Mouse (Mus musculus): Measurements from ENCODE around the gene Xpo6. TPM values are rescaled to one million over a fixed set of nuclear protein-coding genes. Genes with fewer than 3 reads are reported as not detected.

Gene Xpo6
- polyA plus RNA-seq, 1 experiment from 2014 or later: 67.5 TPM

DNA sequence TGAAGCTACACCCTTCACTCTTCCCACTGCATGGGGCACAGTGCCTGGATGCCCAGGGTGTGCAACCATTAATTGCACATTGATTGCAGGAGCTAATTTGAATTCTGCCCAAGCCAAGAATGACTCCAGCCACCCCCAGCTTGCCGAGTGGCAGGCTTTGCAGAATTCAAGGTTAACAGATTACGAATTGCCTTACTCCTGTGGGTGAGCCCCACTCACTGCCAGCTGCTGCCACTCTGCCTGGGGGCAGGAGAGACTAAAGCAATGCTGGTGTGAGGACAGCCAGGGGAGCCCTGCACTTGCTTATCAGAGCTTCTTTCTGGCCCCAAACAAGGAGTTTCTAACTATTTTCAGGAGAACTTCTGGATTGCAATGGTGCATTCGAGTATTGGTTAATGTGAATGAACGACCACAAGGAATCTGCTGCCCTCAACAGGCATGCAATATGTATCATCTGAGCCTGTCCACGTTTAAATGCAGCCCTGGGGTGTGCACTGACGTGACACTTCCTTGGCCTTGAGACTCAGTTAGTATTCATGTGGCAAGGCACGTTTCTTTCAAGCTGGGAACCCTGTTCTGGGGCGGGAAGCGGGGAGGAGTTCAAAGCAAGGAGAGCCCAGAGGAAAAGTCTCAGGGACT is 116.8 kb downstream of the Xpo6 start:
- Histone ChIP-seq H3K27ac (ENCODE audit: low read depth) (no peak overlapping the region), H3K4me2 (no peak overlapping the region), H3K9me3 (ENCODE audit: low read depth, low read length) (no peaks in the 10 kb centered on the region), H3K4me3 (ENCODE audit: low read depth, low read length) (no peak overlapping the region), H3K27me3 (ENCODE audit: insufficient read depth, low read length) (peaks cover 53% of the 10 kb centered on the region), H3K4me1 (ENCODE audit: insufficient read depth) (no peaks in the 10 kb centered on the region), H3K9ac (no peak overlapping the region), H3K36me3 (ENCODE audit: insufficient read depth) (no peaks in the 10 kb centered on the region)
- 18% methylated on average over 9 of the region's 9 CpGs for WGBS
- TF ChIP-seq CTCF (IDR thresholded peaks at IDR 0.05; ENCODE audit: low read depth): peak; percentile 59
- ATAC-seq (ENCODE audit: insufficient read depth) (0 out of 2 replicates have a peak, but pooled peaks have one; percentile 8), DNase-seq (peak; percentile 70)

DNA sequence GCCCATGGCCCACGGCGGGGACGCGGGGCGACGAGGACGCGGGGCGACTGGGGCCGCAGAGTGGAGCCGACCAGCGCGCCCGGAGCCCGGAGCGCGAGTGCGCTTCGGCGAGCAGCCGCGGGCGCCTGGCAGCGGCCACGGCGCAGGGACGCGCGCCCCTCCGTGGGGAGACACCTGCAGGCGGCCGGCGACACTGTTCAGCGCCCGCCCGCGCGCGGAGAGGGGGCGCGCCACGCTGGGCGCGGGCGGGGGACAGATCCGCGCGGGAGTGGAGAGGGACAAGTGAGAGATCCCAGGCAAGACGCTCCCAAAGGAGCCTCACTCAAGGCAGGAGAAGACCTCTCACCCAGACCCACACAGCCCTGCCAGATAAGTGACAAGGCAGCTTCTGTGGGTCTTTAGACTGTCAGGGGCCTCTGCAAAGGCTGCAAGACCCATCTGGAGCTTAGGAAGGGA is 118.0 kb downstream of the Xpo6 start, which contains the start of gene Gsg1l:
Gene Gsg1l (minus strand): TSS at position 126 of the 456 bp plus-strand sequence.
- Histone ChIP-seq H3K4me3 (ENCODE audit: low read depth, low read length) (peak within 1 kb of the TSS; percentile 58), H3K4me2 (peak within 1 kb of the TSS; percentile 97), H3K4me1 (ENCODE audit: insufficient read depth) (no peaks in the 10 kb centered on the region), H3K36me3 (ENCODE audit: insufficient read depth) (no peaks in the 10 kb centered on the region), H3K27ac (ENCODE audit: low read depth) (no peak within 1 kb of the TSS), H3K27me3 (ENCODE audit: insufficient read depth, low read length) (peaks cover 53% of the 10 kb centered on the region), H3K9me3 (ENCODE audit: low read depth, low read length) (no peaks in the 10 kb centered on the region), H3K9ac (peak within 1 kb of the TSS; percentile 56)
- WGBS: under 1% methylated on average over 46 of the region's 49 CpGs
- DNase-seq (peak; percentile 36), ATAC-seq (ENCODE audit: insufficient read depth) (peak; percentile 26; the same call in 1 of the 2 replicates)
- TF ChIP-seq CTCF (IDR thresholded peaks at IDR 0.05; ENCODE audit: low read depth): no peak

DNA sequence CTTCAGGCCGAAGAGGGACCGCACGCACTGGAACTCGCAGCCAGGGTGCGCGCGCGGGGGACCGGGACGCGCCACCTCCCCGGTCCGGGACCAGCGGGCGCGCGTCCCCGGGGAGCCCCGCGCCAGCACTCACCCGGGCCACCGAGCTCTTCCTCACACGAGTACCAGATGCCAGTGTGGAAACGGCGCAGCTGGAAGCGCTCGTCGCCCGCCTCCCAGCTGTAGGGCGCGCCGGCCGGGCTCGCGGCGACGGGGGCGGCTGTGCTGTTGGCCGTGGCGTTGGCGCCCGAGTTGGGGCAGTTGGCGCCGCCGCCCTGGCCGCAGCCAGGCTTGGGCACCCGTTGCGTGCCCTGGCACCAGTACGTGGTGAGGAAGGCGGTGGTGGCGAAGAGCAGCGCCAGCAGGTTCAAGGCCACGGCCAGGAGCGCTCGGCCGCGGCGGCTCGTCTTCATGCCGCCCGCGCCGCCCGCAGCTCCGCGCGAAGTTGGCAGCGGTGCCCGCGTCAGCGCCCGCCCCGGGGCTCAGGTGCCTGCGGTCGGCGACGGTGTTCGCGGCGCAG is 118.5 kb downstream of the Xpo6 start:
- DNase-seq: peak; percentile 51
- under 1% methylated on average over 64 of the region's 80 CpGs for WGBS

GRCm38 (mm10) chr7:126080949-126081654 is 119.2 kb downstream of the Xpo6 start:
- H3K27ac ChIP-seq (ENCODE audit: low read depth): no peak overlapping the region
- no peak for DNase-seq
- H3K9me3 ChIP-seq (ENCODE audit: low read depth, low read length): no peaks in the 10 kb centered on the region
- no peak for ATAC-seq (ENCODE audit: insufficient read depth)
- WGBS: 22% methylated on average over 16 of the region's 16 CpGs
- H3K27me3 ChIP-seq (ENCODE audit: insufficient read depth, low read length): peaks cover 53% of the 10 kb centered on the region
- H3K9ac ChIP-seq: peak overlapping the region; percentile 56
- peak overlapping the region; percentile 58 for H3K4me3 ChIP-seq (ENCODE audit: low read depth, low read length)
- no peak for TF ChIP-seq CTCF (IDR thresholded peaks at IDR 0.05; ENCODE audit: low read depth)
- H3K36me3 ChIP-seq (ENCODE audit: insufficient read depth): no peaks in the 10 kb centered on the region
- H3K4me2 ChIP-seq: peak overlapping the region; percentile 97
- H3K4me1 ChIP-seq (ENCODE audit: insufficient read depth): no peaks in the 10 kb centered on the region

More for the DNA sequence above, 118.5 kb downstream of the Xpo6 start:
- Histone ChIP-seq H3K4me3 (ENCODE audit: low read depth, low read length) (peak overlapping the region; percentile 58), H3K27me3 (ENCODE audit: insufficient read depth, low read length) (peaks cover 53% of the 10 kb centered on the region), H3K27ac (ENCODE audit: low read depth) (no peak overlapping the region), H3K36me3 (ENCODE audit: insufficient read depth) (no peaks in the 10 kb centered on the region), H3K4me1 (ENCODE audit: insufficient read depth) (no peaks in the 10 kb centered on the region), H3K9ac (peak overlapping the region; percentile 56), H3K4me2 (peak overlapping the region; percentile 97), H3K9me3 (ENCODE audit: low read depth, low read length) (no peaks in the 10 kb centered on the region)
- peak; percentile 36; the same call in 1 of the 2 replicates for ATAC-seq (ENCODE audit: insufficient read depth)
- TF ChIP-seq CTCF (IDR thresholded peaks at IDR 0.05; ENCODE audit: low read depth): no peak

DNA sequence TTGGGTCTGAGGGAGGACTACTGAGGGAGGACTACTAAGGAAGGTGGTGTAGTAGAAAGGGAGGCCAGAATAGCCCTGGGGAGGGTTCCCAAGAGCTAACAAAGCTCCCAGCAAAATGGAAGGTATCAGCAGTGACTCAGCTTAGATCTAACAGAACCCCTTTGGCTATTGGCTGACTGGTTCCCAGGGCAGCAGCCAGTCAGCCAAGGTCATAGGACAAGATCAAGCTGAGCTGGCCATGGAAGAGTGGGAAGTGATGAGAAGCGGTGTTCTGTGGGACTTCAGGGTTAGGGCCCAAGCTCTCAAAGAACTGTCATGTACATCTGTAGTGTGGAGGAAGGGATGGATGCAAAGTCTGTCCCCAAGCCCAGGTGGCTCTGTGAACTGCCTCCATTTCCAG is 123.4 kb downstream of the Xpo6 start:
- Histone ChIP-seq H3K9me3 (ENCODE audit: low read depth, low read length) (no peaks in the 10 kb centered on the region), H3K4me1 (ENCODE audit: insufficient read depth) (no peaks in the 10 kb centered on the region), H3K27me3 (ENCODE audit: insufficient read depth, low read length) (peaks cover 20% of the 10 kb centered on the region), H3K4me3 (ENCODE audit: low read depth, low read length) (no peak overlapping the region), H3K27ac (ENCODE audit: low read depth) (no peak overlapping the region), H3K4me2 (no peak overlapping the region), H3K36me3 (ENCODE audit: insufficient read depth) (no peaks in the 10 kb centered on the region), H3K9ac (no peak overlapping the region)
- DNase-seq (no peak), ATAC-seq (ENCODE audit: insufficient read depth) (no peak)
- no peak for TF ChIP-seq CTCF (IDR thresholded peaks at IDR 0.05; ENCODE audit: low read depth)
- 74% methylated on average over 1 of the region's 1 CpGs for WGBS

DNA sequence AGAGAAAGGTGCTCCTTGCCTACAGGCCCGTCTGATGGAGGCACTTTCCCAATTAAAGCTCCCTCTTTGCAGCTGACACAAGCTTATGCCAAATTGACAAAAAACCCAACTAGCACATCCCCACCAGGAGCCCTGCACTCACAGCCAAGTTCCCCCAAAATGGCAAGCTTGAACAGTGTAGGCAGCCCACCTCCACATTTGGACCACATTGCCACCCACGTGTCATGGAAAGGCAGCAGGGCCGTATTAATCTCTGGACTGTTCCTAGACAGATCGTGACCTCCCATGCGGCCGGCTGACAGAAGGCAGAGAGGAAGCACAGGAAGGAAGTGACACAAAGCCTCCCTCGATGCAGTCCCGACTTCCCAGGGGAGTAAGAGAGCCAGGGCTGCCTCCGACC is 125.2 kb downstream of the Xpo6 start:
- Histone ChIP-seq H3K27ac (ENCODE audit: low read depth) (no peak overlapping the region), H3K4me3 (ENCODE audit: low read depth, low read length) (no peak overlapping the region), H3K4me2 (no peak overlapping the region), H3K9ac (no peak overlapping the region), H3K4me1 (ENCODE audit: insufficient read depth) (no peaks in the 10 kb centered on the region), H3K9me3 (ENCODE audit: low read depth, low read length) (no peaks in the 10 kb centered on the region), H3K27me3 (ENCODE audit: insufficient read depth, low read length) (peaks cover 2% of the 10 kb centered on the region; the same call in 1 of the 2 replicates), H3K36me3 (ENCODE audit: insufficient read depth) (no peaks in the 10 kb centered on the region)
- WGBS: 35% methylated on average over 9 of the region's 9 CpGs
- ATAC-seq (ENCODE audit: insufficient read depth) (0 out of 2 replicates have a peak, but pooled peaks have one; percentile 7), DNase-seq (peak; percentile 38)
- TF ChIP-seq CTCF (IDR thresholded peaks at IDR 0.05; ENCODE audit: low read depth): no peak

DNA sequence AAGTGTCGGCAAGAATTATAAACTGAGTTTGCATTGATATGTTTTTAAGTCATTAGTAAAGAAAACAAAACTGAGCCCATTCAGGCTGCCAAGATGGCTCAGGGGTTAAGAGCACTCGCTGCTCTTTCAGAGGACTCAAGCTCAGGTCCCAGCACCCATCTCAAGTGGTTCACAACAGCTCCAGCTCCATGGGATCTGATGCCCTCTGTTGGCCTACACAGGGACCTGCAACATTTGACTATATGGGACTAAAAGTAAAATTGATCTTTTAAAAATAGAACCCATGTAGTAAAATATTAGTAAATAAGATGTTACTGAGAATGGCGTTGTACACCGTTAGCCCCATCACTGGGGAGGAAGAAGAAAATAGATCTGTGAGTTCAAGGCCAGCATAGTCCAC is 130.0 kb downstream of the Xpo6 start:
- no peak overlapping the region for H3K4me3 ChIP-seq (ENCODE audit: low read depth, low read length)
- no peak overlapping the region for H3K27ac ChIP-seq (ENCODE audit: low read depth)
- H3K4me2 ChIP-seq: no peak overlapping the region
- WGBS: 84% methylated on average over 4 of the region's 4 CpGs
- no peak; the same call in 1 of the 2 replicates for TF ChIP-seq CTCF (IDR thresholded peaks at IDR 0.05; ENCODE audit: low read depth)
- no peaks in the 10 kb centered on the region for H3K9me3 ChIP-seq (ENCODE audit: low read depth, low read length)
- no peaks in the 10 kb centered on the region; the same call in 1 of the 2 replicates for H3K4me1 ChIP-seq (ENCODE audit: insufficient read depth)
- H3K9ac ChIP-seq: no peak overlapping the region
- no peaks in the 10 kb centered on the region for H3K27me3 ChIP-seq (ENCODE audit: insufficient read depth, low read length)
- DNase-seq (no peak), ATAC-seq (ENCODE audit: insufficient read depth) (no peak)
- no peaks in the 10 kb centered on the region for H3K36me3 ChIP-seq (ENCODE audit: insufficient read depth)

Measured in lung, embryonic 14.5 days (tissue).